Comparison of ENCODE assay signal across 12 mouse cellular contexts in the genomic region with DNA sequence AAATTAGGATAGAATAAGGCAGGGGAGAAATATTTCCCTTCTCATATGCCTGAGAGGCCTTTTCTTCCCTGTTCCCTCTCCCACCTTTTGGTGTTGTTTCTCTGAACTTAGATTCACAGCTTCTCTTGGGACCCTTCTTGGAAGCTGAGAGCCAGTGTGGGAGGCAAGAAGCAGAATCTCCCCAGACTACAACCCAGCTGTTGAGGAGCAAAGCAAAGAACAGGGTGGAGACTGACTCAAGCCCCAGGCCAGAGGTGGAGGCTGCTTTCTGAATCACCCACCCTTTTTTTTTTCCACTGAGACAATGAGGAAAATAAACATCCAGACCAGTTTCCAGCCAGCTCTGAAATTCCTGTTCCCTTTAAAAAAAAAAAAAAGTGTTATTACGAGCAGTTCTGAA.
DNase-seq lines count a peak whose midpoint lies in the region; ATAC-seq lines count a peak whose summit lies in the region.
"Had no signal": no experiment of that assay in that cellular context is flagged by ENCODE, and none has a peak within 500 bp of the region (broad histone marks: within the 10 kb centered on the region; RNA-seq: fewer than 3 reads in every experiment).

No protein-coding gene starts in this region.

- H3K4me3 ChIP-seq in midbrain, embryonic 13.5 days (replicated peaks), result no peak overlapping the region
- no peak overlapping the region for H3K4me3 ChIP-seq in midbrain, embryonic 14.5 days (replicated peaks; ENCODE audit: low read depth, low read length)
- H3K4me3 ChIP-seq in heart, embryonic 15.5 days, result no peak overlapping the region
- H3K4me3 ChIP-seq: embryonic facial prominence, embryonic 15.5 days; midbrain, embryonic 12.5 days had no signal

- no peak for ATAC-seq in midbrain, embryonic 13.5 days
- no peak for ATAC-seq in midbrain, embryonic 14.5 days (ENCODE audit: low FRiP score, low TSS enrichment)
- no peak for ATAC-seq in heart, embryonic 15.5 days (replicated peaks; ENCODE audit: insufficient number of reproducible peaks, insufficient read depth, low FRiP score, low read depth)
- no peak for ATAC-seq in megakaryocyte, adult 5-6 weeks (ENCODE audit: poor library complexity, severe bottlenecking)

- 86% methylated on average over 1 of the region's 1 CpGs for WGBS in midbrain, embryonic 13.5 days
- WGBS in midbrain, embryonic 14.5 days, result 90% methylated on average over 1 of the region's 1 CpGs
- WGBS in heart, embryonic 15.5 days, result 45% methylated on average over 1 of the region's 1 CpGs

- no peak overlapping the region for H3K9ac ChIP-seq in midbrain, embryonic 13.5 days (replicated peaks)
- no peak overlapping the region for H3K9ac ChIP-seq in midbrain, embryonic 14.5 days (replicated peaks; ENCODE audit: low read length)
- no peak overlapping the region for H3K9ac ChIP-seq in heart, embryonic 15.5 days
- H3K9ac ChIP-seq: embryonic facial prominence, embryonic 15.5 days; midbrain, embryonic 12.5 days had no signal

- H3K27ac ChIP-seq in midbrain, embryonic 13.5 days, result 0 out of 2 replicates have a peak overlapping the region, but pooled peaks have one; percentile 30
- H3K27ac ChIP-seq in midbrain, embryonic 14.5 days (replicated peaks; ENCODE audit: low read depth, low read length), result no peak overlapping the region
- H3K27ac ChIP-seq in heart, embryonic 15.5 days, result peak overlapping the region; percentile 62
- H3K27ac ChIP-seq: embryonic facial prominence, embryonic 15.5 days; midbrain, embryonic 12.5 days had no signal

- H3K4me1 ChIP-seq in midbrain, embryonic 13.5 days (replicated peaks), result peaks cover 12% of the 10 kb centered on the region; the same call in 1 of the 2 replicates
- H3K4me1 ChIP-seq in midbrain, embryonic 14.5 days (ENCODE audit: control insufficient read depth, insufficient read depth, low read length), result no peaks in the 10 kb centered on the region
- H3K4me1 ChIP-seq in heart, embryonic 15.5 days (replicated peaks), result peaks cover 13% of the 10 kb centered on the region

- DNase-seq in midbrain, embryonic 14.5 days, result no peak
- peak; percentile 19 to 40 for DNase-seq in gastrocnemius, adult 8-10 months (ENCODE audit: low spot score in 2 of 2)
- peak; percentile 35 for DNase-seq in lung, postnatal 14 days
- DNase-seq in layer of hippocampus, adult 11-12 months (ENCODE audit: low spot score), result no peak
- no peak for DNase-seq in adrenal gland, postnatal 10 days
- DNase-seq: cerebellum, adult 18-20 months had no signal

- no peak overlapping the region for H3K4me2 ChIP-seq in midbrain, embryonic 13.5 days (replicated peaks)
- no peak overlapping the region for H3K4me2 ChIP-seq in midbrain, embryonic 14.5 days (ENCODE audit: low read length)
- no peak overlapping the region for H3K4me2 ChIP-seq in heart, embryonic 15.5 days
- H3K4me2 ChIP-seq: embryonic facial prominence, embryonic 15.5 days; midbrain, embryonic 12.5 days had no signal

- no peaks in the 10 kb centered on the region for H3K9me3 ChIP-seq in midbrain, embryonic 13.5 days
- H3K9me3 ChIP-seq in midbrain, embryonic 14.5 days (ENCODE audit: control insufficient read depth, low read length), result no peaks in the 10 kb centered on the region
- no peaks in the 10 kb centered on the region for H3K9me3 ChIP-seq in heart, embryonic 15.5 days (replicated peaks)
- H3K9me3 ChIP-seq: embryonic facial prominence, embryonic 15.5 days; G1E; midbrain, embryonic 12.5 days had no signal

- no peaks in the 10 kb centered on the region for H3K36me3 ChIP-seq in midbrain, embryonic 13.5 days
- no peaks in the 10 kb centered on the region for H3K36me3 ChIP-seq in midbrain, embryonic 14.5 days (ENCODE audit: control insufficient read depth, insufficient read depth, low read length)
- H3K36me3 ChIP-seq in heart, embryonic 15.5 days, result no peaks in the 10 kb centered on the region
- H3K36me3 ChIP-seq: embryonic facial prominence, embryonic 15.5 days; midbrain, embryonic 12.5 days had no signal

- no peaks in the 10 kb centered on the region for H3K27me3 ChIP-seq in midbrain, embryonic 13.5 days
- no peaks in the 10 kb centered on the region for H3K27me3 ChIP-seq in midbrain, embryonic 14.5 days (ENCODE audit: control insufficient read depth, insufficient read depth, low read length)
- H3K27me3 ChIP-seq in heart, embryonic 15.5 days, result no peaks in the 10 kb centered on the region
- H3K27me3 ChIP-seq: embryonic facial prominence, embryonic 15.5 days; midbrain, embryonic 12.5 days had no signal

Comparison
In these comparisons a context has a peak if more than half of its experiments do, and no peak if none do; other contexts are left out.
1. DNase-seq: peak in gastrocnemius, adult 8-10 months (2 of 2) and lung, postnatal 14 days (single experiment); none in midbrain, embryonic 14.5 days (single experiment), layer of hippocampus, adult 11-12 months (single experiment) and adrenal gland, postnatal 10 days (single experiment).